Mouse (Mus musculus): ENCODE measurements around the gene Slc38a6. TPM values are rescaled to one million over a fixed set of nuclear protein-coding genes. Genes with fewer than 3 reads are reported as not detected.

The Slc38a6 gene
- total RNA-seq (2021), result 10 to 100 TPM; 13.9 to 14.8 TPM
- long read RNA-seq, experiment 1, partial matches to known transcripts, result 1 of 1 reads
- long read RNA-seq, experiment 1, other reads (novel, unspliced or antisense), result 0 of 1 reads
- long read RNA-seq, experiment 2, result 0 reads

DNA sequence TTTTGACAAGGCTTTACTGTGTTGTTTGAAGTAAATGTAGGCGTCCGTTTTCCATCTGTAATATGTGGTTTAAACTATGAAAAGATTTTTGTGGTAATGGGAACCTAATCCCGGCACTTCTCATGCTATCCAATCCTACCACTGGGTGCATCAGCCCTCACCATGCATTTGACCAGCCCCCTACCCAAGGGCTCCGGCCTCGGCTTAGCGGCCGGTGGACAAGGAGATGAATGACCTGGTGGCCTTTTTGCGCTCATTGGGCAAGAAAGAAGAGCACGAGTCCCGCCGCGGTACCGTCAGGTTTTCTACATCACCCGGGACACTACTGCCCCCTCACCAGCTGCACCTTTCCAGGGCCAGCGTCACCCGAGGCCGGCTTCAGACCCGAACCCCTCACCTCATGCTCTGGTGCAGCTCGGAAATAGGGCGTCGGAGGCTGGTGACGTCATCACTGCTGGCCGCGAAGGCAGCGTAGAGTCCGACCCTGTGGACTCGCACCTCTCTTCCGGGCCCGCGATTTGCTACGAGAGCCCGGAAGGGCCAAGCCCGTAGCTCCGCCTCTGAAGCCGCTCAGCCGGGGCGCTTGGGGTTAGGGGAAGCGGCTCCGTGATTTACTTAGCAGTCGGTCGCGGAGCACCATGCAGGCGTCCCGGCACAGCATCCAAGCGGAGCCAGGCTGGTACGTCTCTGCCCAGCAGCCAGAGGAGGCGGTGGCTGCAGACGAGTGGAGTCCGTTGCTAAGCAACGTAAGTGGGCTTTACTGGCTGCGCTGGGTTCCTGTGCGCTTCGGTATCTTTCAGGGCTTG, at the start of gene Slc38a6, which contains the start of gene Trmt5:
Slc38a6 (plus strand) TSS at position 493 of the 806 bp plus-strand sequence.
Trmt5 (minus strand) TSS at position 424 of the 806 bp plus-strand sequence.
- peak; percentile 80 to 94 for DNase-seq (ENCODE audit: low spot score in 2 of 2)

GRCm38 (mm10) chr12:73241960-73242359, 44.6 kb upstream of the Slc38a6 start:
- peak in 1 of 2 experiments; percentile 60 for DNase-seq (ENCODE audit: low spot score in 2 of 2)

DNA sequence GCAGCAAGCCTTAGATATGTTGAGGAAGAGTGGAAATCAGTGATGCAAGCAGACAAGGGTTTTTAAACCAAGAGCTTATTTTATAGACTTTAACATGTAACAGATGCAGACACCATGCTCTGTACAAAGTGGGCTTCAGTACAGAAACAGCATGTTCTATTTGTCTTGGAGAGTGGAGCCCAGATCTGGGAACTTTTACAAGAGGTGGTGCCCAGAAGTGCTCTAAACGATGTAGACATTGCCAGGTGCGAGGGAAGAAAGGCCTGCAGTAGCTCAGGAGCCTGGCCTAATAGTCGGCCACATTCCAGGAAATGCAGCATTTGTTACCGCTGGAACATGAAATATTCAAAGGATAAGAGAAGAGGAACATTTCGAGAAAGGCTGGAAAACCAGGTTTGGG, 40.9 kb upstream of the Slc38a6 start:
- no peak for DNase-seq (ENCODE audit: low spot score in 2 of 2)

- no peak for DNase-seq (ENCODE audit: low spot score in 2 of 2)
These were observed 31.6 kb upstream of the Slc38a6 start for GRCm38 (mm10) chr12:73255006-73255405.

DNA sequence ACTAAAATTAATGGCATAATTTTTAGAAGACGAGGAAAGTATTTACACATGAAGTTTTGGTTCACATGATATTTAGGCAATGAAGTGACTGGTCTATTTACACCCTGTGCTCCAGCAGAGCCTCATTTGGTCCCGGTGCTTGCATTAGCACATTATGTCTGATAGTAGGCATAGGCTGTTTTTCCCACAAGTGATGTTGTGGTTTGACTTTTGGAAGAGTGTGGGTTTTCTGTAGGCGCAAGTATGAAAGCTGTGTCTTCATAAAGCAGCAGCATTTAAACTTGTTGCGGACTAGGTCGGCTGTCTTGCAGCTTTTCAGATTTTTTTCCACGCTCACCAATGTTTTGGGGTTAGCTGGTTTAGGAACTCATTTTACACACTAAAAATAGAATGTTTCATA, 27.3 kb upstream of the Slc38a6 start:
- no peak for DNase-seq (ENCODE audit: low spot score in 2 of 2)

GRCm38 (mm10) chr12:73260339-73260738, 26.2 kb upstream of the Slc38a6 start:
- DNase-seq (ENCODE audit: low spot score in 2 of 2), result no peak

DNA sequence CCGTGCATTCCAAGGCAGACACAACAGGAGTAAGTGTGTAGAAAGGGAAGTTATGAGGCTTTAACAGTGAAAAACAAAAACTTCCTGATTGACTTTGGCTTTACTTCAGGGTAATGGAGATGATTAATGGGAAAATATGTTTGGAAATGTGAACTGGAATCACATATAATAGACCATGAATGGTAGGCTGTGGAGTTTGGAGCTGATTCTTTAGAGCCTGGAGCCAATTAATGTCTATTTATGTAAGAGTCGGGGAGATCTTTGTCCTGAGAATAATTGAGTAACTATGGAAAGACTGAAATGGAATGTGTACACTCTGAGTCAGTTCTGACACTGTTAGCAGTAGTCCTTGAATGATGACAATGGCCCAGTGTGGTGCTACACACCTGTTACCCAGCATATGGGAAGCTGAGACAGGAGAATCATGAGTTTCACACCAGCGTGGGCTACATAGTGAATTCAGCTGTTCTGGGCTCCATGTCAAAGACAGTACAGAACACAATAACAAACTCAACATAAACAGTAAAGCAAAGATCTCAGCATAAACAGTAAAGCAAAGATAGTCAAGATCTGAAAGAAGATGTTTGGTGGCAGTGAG, 21.1 kb upstream of the Slc38a6 start:
- no peak for DNase-seq (ENCODE audit: low spot score in 2 of 2)

GRCm38 (mm10) chr12:73266597-73266996, 20.0 kb upstream of the Slc38a6 start:
- DNase-seq (ENCODE audit: low spot score in 2 of 2), result no peak

DNA sequence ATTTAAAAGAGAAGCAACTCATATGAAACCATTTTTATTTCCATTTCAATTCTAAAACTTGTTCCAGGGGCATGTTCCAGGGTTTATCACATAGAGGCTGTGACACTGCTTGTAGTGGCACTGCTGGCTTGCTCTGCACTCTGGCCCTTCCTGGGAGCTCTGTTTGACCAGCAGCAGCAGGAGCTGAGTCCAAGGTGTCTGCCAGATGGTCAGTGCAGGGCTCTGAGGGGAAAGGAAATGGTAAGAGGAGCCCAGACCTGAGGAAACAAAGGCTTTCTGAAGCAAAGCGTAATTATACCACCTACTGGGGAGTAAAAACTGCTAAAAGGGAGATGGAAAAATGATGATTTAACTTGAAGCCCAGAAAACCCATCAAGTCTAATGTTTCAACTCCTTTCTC, 18.1 kb upstream of the Slc38a6 start:
- DNase-seq (ENCODE audit: low spot score in 2 of 2), result no peak

DNA sequence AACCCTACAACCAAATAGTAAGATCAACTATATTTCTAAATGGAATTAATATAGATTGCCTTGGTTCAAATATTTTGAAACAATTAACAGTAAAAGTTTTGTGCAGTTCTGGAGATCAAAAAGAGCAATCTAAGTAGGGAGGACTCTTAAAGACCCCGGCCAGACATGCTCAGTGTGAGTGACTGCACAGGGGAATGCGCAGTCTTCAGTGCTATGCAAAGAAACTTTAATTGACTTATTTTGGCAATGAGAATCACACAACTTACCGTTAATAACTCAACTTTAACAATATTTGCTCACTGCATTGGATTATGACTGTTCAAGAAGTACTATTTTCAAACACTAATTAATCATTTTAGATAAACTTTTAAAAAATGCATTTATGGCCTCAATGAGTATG, 17.0 kb upstream of the Slc38a6 start:
- DNase-seq (ENCODE audit: low spot score in 2 of 2), result no peak

DNA sequence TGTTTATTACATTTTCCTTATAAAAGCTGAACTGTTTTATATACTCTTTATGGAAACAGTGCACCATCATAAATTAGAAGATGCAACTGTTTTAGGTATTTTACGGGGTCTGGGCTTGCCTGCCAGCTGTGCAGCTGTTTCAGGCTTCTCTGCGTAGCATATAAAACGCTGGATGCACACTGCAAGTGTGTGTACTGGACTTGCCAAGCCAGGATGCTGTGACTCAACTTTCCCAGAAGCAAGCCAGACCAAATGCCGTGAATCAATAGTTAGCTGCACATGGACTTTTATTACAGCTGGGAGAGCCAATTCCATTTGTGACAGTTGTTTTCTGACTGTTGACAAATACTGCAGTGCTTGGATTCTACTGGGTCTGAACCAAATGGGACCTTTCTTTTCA, 16.6 kb upstream of the Slc38a6 start:
- peak in 1 of 2 experiments; percentile 35 for DNase-seq (ENCODE audit: low spot score in 2 of 2)

DNA sequence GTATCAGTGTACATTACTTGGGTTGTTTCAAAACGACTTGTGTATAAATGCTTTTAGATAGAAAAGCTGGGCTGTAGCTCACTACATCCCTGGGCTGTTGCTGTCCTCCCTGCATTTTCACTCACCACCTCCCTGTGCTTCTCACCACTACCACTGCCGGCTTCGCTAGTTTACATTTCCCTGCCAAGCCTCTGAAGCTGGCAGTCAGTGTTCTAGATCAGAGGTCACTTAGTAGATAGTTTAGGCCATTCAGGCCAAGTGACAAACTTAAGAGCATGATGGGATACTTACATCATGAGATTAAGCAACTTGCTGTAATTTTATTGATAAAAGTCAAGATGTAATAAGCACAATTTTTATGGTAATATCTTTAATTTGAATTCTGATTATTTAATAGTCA, 11.7 kb upstream of the Slc38a6 start:
- DNase-seq (ENCODE audit: low spot score in 2 of 2), result no peak

GRCm38 (mm10) chr12:73287609-73288008, 1.0 kb downstream of the Slc38a6 start:
- DNase-seq (ENCODE audit: low spot score in 2 of 2), result no peak

DNA sequence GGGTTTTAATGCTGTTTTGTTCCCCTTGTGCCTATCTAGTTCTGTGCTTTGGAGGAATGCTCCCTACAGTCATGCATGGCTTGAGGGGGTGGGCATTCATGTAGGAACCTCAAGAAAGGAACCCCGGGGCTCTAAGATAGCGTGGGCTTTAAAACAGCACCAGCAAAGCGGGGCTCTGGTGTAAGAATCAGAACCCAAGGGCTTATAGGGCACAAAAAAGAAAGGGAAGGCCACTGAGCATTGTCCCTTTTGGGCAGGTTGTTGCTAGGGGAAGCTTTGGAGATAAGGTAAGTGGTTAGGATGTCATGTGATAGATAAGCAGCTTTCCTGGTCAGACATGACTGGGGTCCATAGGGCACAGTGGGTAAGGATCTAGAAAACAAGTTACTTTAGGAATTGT, 2.0 kb downstream of the Slc38a6 start:
- no peak for DNase-seq (ENCODE audit: low spot score in 2 of 2)

DNA sequence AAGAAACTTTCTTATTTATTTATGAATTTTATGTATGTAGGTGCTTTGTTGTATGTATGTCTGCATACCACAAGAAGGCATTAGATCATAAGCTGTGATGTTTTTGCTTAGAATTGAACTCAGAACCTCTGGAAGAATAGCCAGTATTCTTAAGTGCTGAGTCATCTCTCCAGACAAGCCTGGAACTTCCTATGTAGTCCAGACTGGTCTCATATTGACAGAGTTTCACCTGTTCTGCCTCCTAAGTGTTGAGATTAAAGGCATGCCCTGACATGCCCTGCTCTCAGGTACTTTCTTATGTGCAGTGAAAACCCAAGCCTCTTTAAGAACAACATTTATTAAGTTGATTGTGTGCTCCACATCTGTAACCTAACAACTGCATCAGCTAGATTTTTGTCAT, 8.3 kb downstream of the Slc38a6 start:
- no peak for DNase-seq (ENCODE audit: low spot score in 2 of 2)

GRCm38 (mm10) chr12:73295505-73296140, 9.0 kb downstream of the Slc38a6 start:
- no peak for DNase-seq (ENCODE audit: low spot score in 2 of 2)

GRCm38 (mm10) chr12:73298621-73299020, 12.0 kb downstream of the Slc38a6 start:
- DNase-seq (ENCODE audit: low spot score in 2 of 2), result no peak

DNA sequence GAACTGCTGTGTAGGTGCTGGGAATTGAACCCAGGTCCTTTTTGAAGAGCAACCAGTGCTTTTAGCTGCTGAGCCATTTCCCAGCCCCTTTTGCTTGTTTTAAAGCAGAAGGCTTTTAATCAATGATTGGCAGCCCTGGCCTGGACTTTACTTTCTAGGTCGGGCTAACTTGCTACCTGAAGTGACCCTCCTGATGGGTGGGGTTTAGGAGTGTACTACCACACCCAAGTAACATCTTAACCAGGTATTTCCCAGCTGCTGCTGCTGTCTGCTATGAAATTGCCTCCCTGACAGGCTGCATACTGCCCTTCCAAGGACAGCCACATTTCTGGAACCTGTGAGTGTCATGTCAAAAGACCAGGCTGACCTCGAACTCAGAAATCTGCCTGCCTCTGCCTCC, 14.0 kb downstream of the Slc38a6 start:
- no peak for DNase-seq (ENCODE audit: low spot score in 2 of 2)

DNA sequence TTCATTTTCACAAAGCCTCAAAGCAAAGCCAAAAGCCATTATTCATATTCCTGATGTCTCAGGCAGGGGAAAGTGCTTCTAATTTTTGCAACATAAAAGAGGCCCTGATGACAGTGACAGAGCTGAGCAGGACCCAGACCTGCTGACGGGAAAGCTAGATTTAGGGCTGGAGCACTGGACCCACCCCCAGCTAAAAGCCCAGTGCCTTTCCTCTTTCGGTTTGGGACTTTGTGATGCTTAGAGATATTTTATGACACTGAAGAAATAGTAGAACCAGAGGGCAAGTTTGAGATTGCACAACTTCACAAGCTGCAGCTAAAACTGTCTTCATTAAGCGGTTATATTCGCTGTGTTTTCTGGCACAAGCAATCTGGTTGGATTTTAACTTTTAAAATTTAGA, 18.1 kb downstream of the Slc38a6 start:
- no peak for DNase-seq (ENCODE audit: low spot score in 2 of 2)

DNA sequence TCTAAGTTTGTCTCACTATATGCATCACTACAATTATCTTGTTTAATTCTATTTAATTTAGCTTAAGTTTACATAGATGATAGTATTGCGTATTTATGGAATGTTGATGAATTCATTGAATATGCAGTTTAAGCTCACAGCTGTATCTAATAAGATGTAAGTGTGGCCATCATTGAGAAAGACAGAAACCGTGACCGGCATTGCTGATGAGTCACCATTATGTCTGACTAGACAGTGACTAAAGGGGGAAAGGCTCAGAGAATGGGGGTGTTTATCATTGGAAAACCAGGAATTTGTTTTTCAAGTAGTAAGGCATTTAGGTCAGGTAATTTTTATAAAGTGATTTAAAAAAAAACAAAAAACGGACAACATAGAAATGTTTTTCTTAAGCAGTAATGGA, 21.2 kb downstream of the Slc38a6 start:
- no peak for DNase-seq (ENCODE audit: low spot score in 2 of 2)

- no peak for DNase-seq (ENCODE audit: low spot score in 2 of 2)
These were observed 22.1 kb downstream of the Slc38a6 start for GRCm38 (mm10) chr12:73308711-73309110.
